Mouse (Mus musculus): ENCODE measurements around the gene Arhgap10. TPM values are rescaled to one million over a fixed set of nuclear protein-coding genes. Genes with fewer than 3 reads are reported as not detected.

Gene Arhgap10
- polyA plus RNA-seq, 1 experiment: 4.0 TPM

DNA sequence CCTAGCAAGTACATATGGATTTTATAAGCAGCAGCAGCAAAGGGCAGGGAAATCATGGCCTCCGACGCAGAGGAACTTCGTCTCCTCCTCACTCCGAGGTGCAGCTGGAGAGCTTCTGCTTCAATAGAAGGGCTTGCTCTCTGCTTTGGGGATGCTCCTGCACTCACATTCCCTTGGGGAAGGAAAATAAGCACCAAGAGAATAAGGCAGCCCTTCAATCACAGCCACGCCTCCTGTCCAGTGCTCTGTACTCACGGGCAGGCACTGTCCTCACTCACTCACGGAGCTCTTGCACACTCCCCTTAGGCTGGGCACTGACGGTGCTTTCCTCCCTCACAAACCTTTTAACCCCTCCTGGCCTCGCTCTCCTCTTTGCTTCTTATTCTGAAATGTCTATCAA lies 176.4 kb downstream of the Arhgap10 start:
- no peaks in the 10 kb centered on the region for H3K36me3 ChIP-seq (ENCODE audit: control insufficient read depth, insufficient read depth, low read length)
- WGBS: 76% methylated on average over 9 of the region's 9 CpGs
- H3K4me3 ChIP-seq (ENCODE audit: low read depth, low read length): no peak overlapping the region
- no peak for TF ChIP-seq CTCF (IDR thresholded peaks at IDR 0.05; ENCODE audit: extremely low read depth, insufficient read length, insufficient replicate concordance, low read depth, low read length)
- no peak for TF ChIP-seq POLR2A (IDR thresholded peaks at IDR 0.05; ENCODE audit: low read depth, low read length)
- no peak overlapping the region for H3K27ac ChIP-seq (ENCODE audit: insufficient read depth, low read depth, low read length)
- no peaks in the 10 kb centered on the region for H3K4me1 ChIP-seq (ENCODE audit: control insufficient read depth, insufficient read depth, insufficient read length, low read length)
- H3K27me3 ChIP-seq (ENCODE audit: control insufficient read depth, insufficient read depth, low read length): no peaks in the 10 kb centered on the region

DNA sequence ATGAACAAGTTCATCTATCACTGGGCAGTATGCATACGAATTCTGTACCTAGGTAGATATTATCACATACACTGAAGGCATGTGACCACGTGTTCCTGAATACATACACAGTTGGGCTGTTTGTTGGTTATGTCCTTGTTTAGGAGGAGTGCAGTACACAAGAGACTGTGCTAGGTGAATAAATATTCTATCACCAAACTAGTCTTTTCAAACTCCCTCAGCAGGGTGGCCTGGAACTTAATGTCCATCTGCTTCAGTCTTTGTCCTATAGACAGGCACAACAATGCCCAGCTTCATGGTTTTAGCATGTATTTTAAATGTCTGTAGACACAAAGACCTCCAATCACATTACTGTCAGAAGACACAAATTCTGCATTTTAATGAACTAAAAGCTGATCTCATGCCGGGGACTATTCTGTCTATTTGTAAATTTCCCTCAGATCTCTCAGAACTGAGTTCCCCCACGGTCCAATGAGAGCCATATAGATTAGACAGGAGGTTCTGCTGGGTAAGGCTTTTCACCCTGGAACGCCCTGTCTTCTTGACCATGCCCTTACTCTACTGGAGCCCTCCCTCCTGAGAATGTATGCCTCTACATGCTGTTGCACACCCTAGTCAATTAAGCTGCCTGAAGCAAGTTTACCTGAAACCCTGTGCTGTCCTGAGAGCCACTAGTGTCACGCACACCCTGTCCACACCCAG lies 177.6 kb downstream of the Arhgap10 start:
- Histone ChIP-seq H3K36me3 (ENCODE audit: control insufficient read depth, insufficient read depth, low read length) (no peaks in the 10 kb centered on the region), H3K4me3 (ENCODE audit: low read depth, low read length) (no peak overlapping the region), H3K27me3 (ENCODE audit: control insufficient read depth, insufficient read depth, low read length) (no peaks in the 10 kb centered on the region), H3K27ac (ENCODE audit: insufficient read depth, low read depth, low read length) (no peak overlapping the region), H3K4me1 (ENCODE audit: control insufficient read depth, insufficient read depth, insufficient read length, low read length) (no peaks in the 10 kb centered on the region)
- WGBS: 82% methylated on average over 6 of the region's 6 CpGs
- no peak for TF ChIP-seq CTCF (IDR thresholded peaks at IDR 0.05; ENCODE audit: extremely low read depth, insufficient read length, insufficient replicate concordance, low read depth, low read length)
- no peak for TF ChIP-seq POLR2A (IDR thresholded peaks at IDR 0.05; ENCODE audit: low read depth, low read length)

DNA sequence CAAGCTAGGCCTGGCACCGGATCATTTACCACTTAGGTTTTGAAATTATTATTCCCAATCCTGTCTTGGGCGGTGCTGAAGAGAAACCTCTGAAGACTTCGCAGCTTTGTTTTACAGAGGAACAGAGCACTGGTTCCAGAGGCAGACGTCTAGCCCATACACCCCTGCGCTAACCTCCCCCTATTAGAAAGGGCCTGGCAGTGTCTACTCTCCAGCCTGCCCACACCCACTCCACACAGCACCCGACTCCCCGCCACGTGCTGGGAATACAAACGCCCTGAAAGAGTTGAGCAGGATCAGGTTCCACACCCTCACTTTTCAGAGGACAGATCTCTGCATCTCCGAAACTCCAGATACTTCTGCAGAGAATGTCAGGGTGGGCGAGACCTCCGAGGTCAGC lies 180.5 kb downstream of the Arhgap10 start:
- 80% methylated on average over 12 of the region's 12 CpGs for WGBS
- Histone ChIP-seq H3K36me3 (ENCODE audit: control insufficient read depth, insufficient read depth, low read length) (no peaks in the 10 kb centered on the region), H3K4me3 (ENCODE audit: low read depth, low read length) (no peak overlapping the region), H3K27me3 (ENCODE audit: control insufficient read depth, insufficient read depth, low read length) (no peaks in the 10 kb centered on the region), H3K4me1 (ENCODE audit: control insufficient read depth, insufficient read depth, insufficient read length, low read length) (no peaks in the 10 kb centered on the region), H3K27ac (ENCODE audit: insufficient read depth, low read depth, low read length) (no peak overlapping the region)
- TF ChIP-seq POLR2A (IDR thresholded peaks at IDR 0.05; ENCODE audit: low read depth, low read length) (no peak), CTCF (IDR thresholded peaks at IDR 0.05; ENCODE audit: extremely low read depth, insufficient read length, insufficient replicate concordance, low read depth, low read length) (no peak)

DNA sequence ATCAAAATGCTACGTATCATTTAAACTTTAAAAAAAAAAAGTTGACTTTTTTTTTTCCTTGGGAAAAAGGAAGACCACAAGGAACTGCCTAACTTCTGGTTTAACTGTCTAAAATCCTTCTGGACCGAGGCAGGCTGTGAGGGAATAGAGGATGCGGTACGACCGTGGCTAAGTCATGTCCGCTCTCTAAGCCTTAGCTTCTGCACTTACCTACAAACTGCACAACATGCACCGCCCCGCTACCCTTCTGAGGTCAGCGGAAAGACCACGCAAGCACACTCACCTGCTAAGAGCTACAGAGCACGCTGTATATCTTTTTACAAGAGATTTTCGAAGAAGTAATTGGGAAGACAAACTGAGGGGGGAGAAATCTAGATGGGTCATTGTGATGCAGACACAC lies 186.6 kb downstream of the Arhgap10 start:
- no peaks in the 10 kb centered on the region for H3K36me3 ChIP-seq (ENCODE audit: control insufficient read depth, insufficient read depth, low read length)
- H3K4me1 ChIP-seq (ENCODE audit: control insufficient read depth, insufficient read depth, insufficient read length, low read length): no peaks in the 10 kb centered on the region
- WGBS: 91% methylated on average over 12 of the region's 12 CpGs
- no peak overlapping the region for H3K4me3 ChIP-seq (ENCODE audit: low read depth, low read length)
- TF ChIP-seq CTCF (IDR thresholded peaks at IDR 0.05; ENCODE audit: extremely low read depth, insufficient read length, insufficient replicate concordance, low read depth, low read length) (no peak), POLR2A (IDR thresholded peaks at IDR 0.05; ENCODE audit: low read depth, low read length) (no peak)
- H3K27me3 ChIP-seq (ENCODE audit: control insufficient read depth, insufficient read depth, low read length): no peaks in the 10 kb centered on the region
- H3K27ac ChIP-seq (ENCODE audit: insufficient read depth, low read depth, low read length): no peak overlapping the region

DNA sequence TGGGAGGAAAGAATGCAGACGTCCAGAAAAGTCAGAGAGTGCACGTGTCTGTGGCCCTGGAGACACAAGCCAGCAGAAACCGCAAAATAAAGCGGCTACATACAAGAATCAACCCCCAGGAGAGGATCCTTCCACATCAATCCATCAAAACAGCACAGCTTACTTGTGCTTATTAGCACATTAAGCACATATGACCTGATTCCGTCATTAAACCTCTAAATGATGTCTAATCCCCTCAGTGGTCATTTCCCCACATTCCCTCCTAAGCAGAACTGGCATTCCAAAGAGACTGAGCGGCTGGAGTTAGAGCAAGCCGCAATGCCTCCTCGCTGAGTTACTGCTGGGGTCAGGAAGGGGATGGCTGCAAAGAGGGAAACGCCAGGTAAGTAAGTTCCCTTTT lies 187.4 kb downstream of the Arhgap10 start:
- no peaks in the 10 kb centered on the region for H3K4me1 ChIP-seq (ENCODE audit: control insufficient read depth, insufficient read depth, insufficient read length, low read length)
- H3K27ac ChIP-seq (ENCODE audit: insufficient read depth, low read depth, low read length): no peak overlapping the region
- TF ChIP-seq POLR2A (IDR thresholded peaks at IDR 0.05; ENCODE audit: low read depth, low read length) (no peak), CTCF (IDR thresholded peaks at IDR 0.05; ENCODE audit: extremely low read depth, insufficient read length, insufficient replicate concordance, low read depth, low read length) (no peak)
- no peaks in the 10 kb centered on the region for H3K36me3 ChIP-seq (ENCODE audit: control insufficient read depth, insufficient read depth, low read length)
- H3K4me3 ChIP-seq (ENCODE audit: low read depth, low read length): no peak overlapping the region
- WGBS: 86% methylated on average over 9 of the region's 9 CpGs
- no peaks in the 10 kb centered on the region for H3K27me3 ChIP-seq (ENCODE audit: control insufficient read depth, insufficient read depth, low read length)

DNA sequence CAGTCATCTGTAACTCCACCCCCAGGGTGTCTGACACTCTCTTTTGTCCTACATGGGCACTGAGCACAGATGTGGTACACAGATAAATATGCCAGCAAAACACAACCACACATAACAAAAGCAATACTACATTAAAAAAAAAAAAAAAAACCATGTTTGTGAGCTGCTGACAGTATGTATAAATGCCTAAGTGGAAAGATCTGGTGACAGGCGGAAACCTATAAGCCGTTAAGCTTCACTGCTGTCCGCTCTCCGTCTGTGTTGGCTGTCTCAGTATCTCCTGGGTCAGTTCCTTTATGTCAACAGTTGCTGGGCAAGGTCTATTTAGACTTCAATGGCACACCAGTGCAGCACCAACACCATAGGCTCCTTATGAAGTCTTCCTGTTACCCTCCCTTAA lies 188.0 kb downstream of the Arhgap10 start:
- no peaks in the 10 kb centered on the region for H3K36me3 ChIP-seq (ENCODE audit: control insufficient read depth, insufficient read depth, low read length)
- no peak overlapping the region for H3K4me3 ChIP-seq (ENCODE audit: low read depth, low read length)
- WGBS: 86% methylated on average over 4 of the region's 4 CpGs
- H3K27ac ChIP-seq (ENCODE audit: insufficient read depth, low read depth, low read length): no peak overlapping the region
- H3K4me1 ChIP-seq (ENCODE audit: control insufficient read depth, insufficient read depth, insufficient read length, low read length): no peaks in the 10 kb centered on the region
- TF ChIP-seq CTCF (IDR thresholded peaks at IDR 0.05; ENCODE audit: extremely low read depth, insufficient read length, insufficient replicate concordance, low read depth, low read length) (no peak), POLR2A (IDR thresholded peaks at IDR 0.05; ENCODE audit: low read depth, low read length) (no peak)
- no peaks in the 10 kb centered on the region for H3K27me3 ChIP-seq (ENCODE audit: control insufficient read depth, insufficient read depth, low read length)

DNA sequence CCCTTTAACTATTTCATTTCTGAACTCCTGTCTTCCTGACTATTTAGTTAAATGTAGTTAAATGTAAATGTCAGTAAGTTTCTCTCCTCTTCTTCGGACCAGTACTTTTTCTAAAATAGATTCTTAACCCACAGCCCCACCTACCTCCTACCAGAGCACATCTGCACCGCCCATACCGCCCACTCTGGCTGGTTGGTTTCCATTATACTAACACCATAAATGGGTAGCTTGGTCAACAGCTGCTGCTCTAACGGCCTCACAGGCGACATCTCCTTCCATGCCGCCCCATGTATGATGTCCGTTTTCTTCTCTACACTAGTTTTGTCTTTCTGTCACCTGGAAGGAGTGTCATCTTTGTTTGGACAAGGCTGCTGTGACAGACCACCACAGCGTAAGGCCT lies 189.3 kb downstream of the Arhgap10 start:
- no peak overlapping the region for H3K27ac ChIP-seq (ENCODE audit: insufficient read depth, low read depth, low read length)
- H3K36me3 ChIP-seq (ENCODE audit: control insufficient read depth, insufficient read depth, low read length): no peaks in the 10 kb centered on the region
- no peaks in the 10 kb centered on the region for H3K4me1 ChIP-seq (ENCODE audit: control insufficient read depth, insufficient read depth, insufficient read length, low read length)
- H3K27me3 ChIP-seq (ENCODE audit: control insufficient read depth, insufficient read depth, low read length): no peaks in the 10 kb centered on the region
- TF ChIP-seq POLR2A (IDR thresholded peaks at IDR 0.05; ENCODE audit: low read depth, low read length) (no peak), CTCF (IDR thresholded peaks at IDR 0.05; ENCODE audit: extremely low read depth, insufficient read length, insufficient replicate concordance, low read depth, low read length) (no peak)
- WGBS: 88% methylated on average over 8 of the region's 8 CpGs
- H3K4me3 ChIP-seq (ENCODE audit: low read depth, low read length): no peak overlapping the region
